Mouse (Mus musculus) lung, postnatal 0 days (tissue): ENCODE results near the gene Plrg1.

Experiments
- CTCF ChIP-seq: IDR thresholded peaks from 2 replicates; pipeline ENCODE4 v1.5.1; 2016; ENCODE audit warnings: antibody characterized with exemption, mild to moderate bottlenecking
- EP300 ChIP-seq: IDR thresholded peaks from 2 replicates; pipeline ENCODE4 v1.6.1; 2016; ENCODE audit warnings: antibody characterized with exemption, mild to moderate bottlenecking, control low read depth

DNA sequence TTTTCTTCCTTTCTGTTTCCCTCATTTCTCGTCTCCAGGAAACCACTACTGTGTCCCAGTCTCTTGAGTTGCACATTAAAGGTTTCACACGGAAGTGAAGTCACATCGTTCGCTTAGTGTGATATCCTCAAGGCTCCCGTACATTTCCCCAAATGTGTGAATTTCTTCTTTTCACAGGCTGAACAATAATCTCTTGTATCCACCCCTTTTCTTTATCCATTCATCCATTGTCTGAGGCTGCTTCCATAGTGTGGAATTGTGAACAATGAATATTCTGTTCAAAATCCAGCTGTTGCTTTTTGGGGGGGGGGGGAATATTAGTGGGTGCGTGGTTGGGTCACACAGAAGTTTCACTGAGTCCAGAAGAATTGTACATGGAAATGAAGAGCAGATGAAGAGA lies 30.3 kb upstream of the Plrg1 start:
- TF ChIP-seq CTCF (no peak), EP300 (no peak)
